Mouse (Mus musculus) intestine, embryonic 15.5 days (tissue): ENCODE results near the gene Gga1. TPM values are rescaled to one million over a fixed set of nuclear protein-coding genes. Genes with fewer than 3 reads are reported as not detected.

Experiments used
- ATAC-seq: fragments of 200-750 bp; cut with Nextera tagmentation; 2 replicates; pipeline ENCODE4 v1.8.0; 2017; ENCODE audit warnings: moderate TSS enrichment, moderate library complexity
- H3K27ac ChIP-seq: fragments of 300-500 bp; sonication (generic); 2 replicates; pipeline ENCODE4 v1.5.1; 2015; ENCODE audit warnings: mild to moderate bottlenecking, inconsistent platforms
- H3K27me3 ChIP-seq: fragments of 300-500 bp; sonication (generic); replicated peaks from 2 replicates; pipeline ENCODE4 v1.6.1; 2015; ENCODE audit warnings: inconsistent platforms
- H3K36me3 ChIP-seq: fragments of 300-500 bp; sonication (generic); 2 replicates; pipeline ENCODE4 v1.6.1; 2015; ENCODE audit warnings: inconsistent platforms
- H3K4me1 ChIP-seq: fragments of 300-500 bp; sonication (generic); replicated peaks from 2 replicates; pipeline ENCODE4 v1.6.1; 2015; ENCODE audit warnings: inconsistent platforms
- H3K4me2 ChIP-seq: fragments of 300-500 bp; sonication (generic); replicated peaks from 2 replicates; pipeline ENCODE4 v1.6.1; 2015; ENCODE audit warnings: mild to moderate bottlenecking, inconsistent platforms
- H3K4me3 ChIP-seq: fragments of 300-500 bp; sonication (generic); replicated peaks from 2 replicates; pipeline ENCODE4 v1.5.1; 2015; ENCODE audit warnings: inconsistent platforms
- H3K9ac ChIP-seq: fragments of 300-500 bp; sonication (generic); 2 replicates; pipeline ENCODE4 v1.6.1; 2015; ENCODE audit warnings: inconsistent platforms
- H3K9me3 ChIP-seq: fragments of 300-500 bp; sonication (generic); 2 replicates; pipeline ENCODE4 v1.6.1; 2016; ENCODE audit warnings: inconsistent platforms
- WGBS: fragments of 180-500 bp; shearing (Covaris S2); methylation state at CpG from one replicate; pipeline ENCODE4 v1.1.7; 2015; 5-methylcytosine and 5-hydroxymethylcytosine counted together
- polyA plus RNA-seq: library from polyadenylated mRNA; unstranded; fragments of >200 nt; fragmentation: Nextera tagmentation; extraction: Ambion mirVana; gene quantifications from 2 replicates; pipeline ENCODE4 v1.2.1, GENCODE M21; 2015

Gga1 gene
- polyA plus RNA-seq: 47.6 and 51.7 TPM in 2 replicates

DNA sequence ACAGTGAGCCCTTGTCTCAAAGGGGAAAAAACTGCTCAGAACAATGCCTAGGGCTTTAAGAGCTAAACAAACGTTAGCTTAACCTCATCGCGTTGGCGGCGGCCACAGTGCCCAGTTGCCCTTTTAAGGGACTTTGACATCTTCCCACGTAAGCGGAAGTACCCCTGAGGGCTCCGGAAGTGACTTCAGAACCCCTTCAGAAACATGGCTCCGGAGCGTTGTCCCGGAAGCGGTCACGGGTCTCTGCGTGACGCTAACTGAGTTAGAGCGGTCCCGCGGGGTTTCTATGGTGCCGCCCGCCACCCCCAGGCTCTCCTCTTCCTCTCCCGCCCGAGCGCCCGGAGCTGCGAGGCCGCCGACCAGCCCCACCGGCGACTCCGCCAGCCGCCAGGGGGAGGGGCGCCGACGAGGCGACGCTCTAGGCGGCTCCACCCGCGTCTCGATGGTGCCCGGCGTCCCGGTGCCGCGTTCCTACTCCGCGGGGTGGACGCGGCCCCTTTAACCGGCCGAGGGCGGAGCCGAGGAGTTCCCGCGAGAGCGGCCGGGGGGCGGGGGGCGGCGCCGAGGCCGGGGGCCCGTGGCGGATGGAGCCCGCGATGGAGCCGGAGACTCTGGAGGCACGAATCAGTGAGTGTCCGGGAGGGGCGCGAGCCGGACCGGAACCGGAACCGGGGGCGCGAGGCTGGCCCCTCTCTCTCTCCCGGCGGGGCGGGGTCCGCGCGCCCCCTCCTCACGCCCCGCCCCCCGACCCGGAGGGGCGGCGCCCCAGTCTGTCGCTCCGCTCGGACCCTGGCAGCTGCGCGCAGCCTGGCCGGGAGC lies at the start of gene Gga1:
Gene Gga1, plus strand, starts transcription at position 200 of the 819 bp plus-strand sequence.
- Histone ChIP-seq H3K4me1 (peaks cover 29% of the 10 kb centered on the region), H3K4me2 (peak within 1 kb of the TSS; percentile 67), H3K36me3 (peaks cover 11% of the 10 kb centered on the region), H3K27me3 (no peaks in the 10 kb centered on the region), H3K9me3 (no peaks in the 10 kb centered on the region), H3K9ac (peak within 1 kb of the TSS; percentile 79), H3K4me3 (peak within 1 kb of the TSS; percentile 74), H3K27ac (peak within 1 kb of the TSS; percentile 100)
- WGBS: under 1% methylated on average over 83 of the region's 95 CpGs
- peak; percentile 92 for ATAC-seq

DNA sequence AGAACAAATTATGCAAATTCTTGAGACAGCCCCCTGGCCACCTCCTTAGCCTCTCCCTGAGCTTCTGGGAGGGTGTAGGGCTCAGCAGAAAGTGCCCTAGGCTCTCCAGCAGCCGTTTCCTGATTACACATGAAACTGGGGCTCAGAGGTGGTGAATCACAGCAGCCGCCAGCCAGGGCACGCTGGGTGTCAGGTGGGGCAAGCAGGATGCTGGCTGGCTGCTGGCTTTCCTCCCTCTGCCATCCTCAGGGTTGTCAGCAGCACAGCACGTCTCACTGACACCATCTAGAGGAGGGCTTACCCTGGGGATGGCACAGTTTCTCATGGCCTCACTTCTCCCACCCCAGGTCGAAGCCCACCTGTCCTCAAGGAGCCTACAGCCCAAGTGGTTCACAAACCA lies 48.7 kb upstream of the Gga1 start:
- Histone ChIP-seq H3K4me2 (no peak overlapping the region), H3K9ac (no peak overlapping the region), H3K27me3 (no peaks in the 10 kb centered on the region; the same call in 1 of the 2 replicates), H3K4me3 (no peak overlapping the region), H3K4me1 (peaks cover 36% of the 10 kb centered on the region), H3K36me3 (no peaks in the 10 kb centered on the region), H3K9me3 (no peaks in the 10 kb centered on the region), H3K27ac (0 out of 2 replicates have a peak overlapping the region, but pooled peaks have one; percentile 25)
- no peak for ATAC-seq
- WGBS: 29% methylated on average over 5 of the region's 5 CpGs

DNA sequence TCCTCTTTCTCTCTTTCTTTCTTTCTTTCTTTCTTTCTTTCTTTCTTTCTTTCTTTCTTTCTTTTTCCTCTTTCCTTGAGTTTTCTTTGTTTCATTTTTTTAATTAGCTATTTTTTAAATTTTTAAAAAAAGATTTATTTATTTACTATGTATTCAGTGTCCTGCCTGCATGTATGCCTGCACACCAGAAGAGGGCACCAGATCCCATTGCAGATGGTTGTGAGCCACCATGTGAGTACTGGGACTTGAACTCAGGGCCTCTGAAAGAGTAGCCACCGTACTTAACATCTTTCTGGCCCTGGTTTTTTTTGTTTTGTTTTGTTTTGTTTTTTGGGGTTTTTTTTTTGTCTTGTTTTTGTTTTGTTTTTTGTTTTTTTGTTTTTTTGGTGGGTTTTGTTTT lies 47.4 kb upstream of the Gga1 start:
- 93% methylated on average over 1 of the region's 1 CpGs for WGBS
- peaks cover 48% of the 10 kb centered on the region for H3K4me1 ChIP-seq
- no peak overlapping the region for H3K4me2 ChIP-seq
- no peaks in the 10 kb centered on the region for H3K9me3 ChIP-seq
- H3K27me3 ChIP-seq: no peaks in the 10 kb centered on the region; the same call in 1 of the 2 replicates
- no peak overlapping the region for H3K9ac ChIP-seq
- H3K4me3 ChIP-seq: no peak overlapping the region
- no peak for ATAC-seq
- no peak overlapping the region for H3K27ac ChIP-seq
- H3K36me3 ChIP-seq: no peaks in the 10 kb centered on the region

DNA sequence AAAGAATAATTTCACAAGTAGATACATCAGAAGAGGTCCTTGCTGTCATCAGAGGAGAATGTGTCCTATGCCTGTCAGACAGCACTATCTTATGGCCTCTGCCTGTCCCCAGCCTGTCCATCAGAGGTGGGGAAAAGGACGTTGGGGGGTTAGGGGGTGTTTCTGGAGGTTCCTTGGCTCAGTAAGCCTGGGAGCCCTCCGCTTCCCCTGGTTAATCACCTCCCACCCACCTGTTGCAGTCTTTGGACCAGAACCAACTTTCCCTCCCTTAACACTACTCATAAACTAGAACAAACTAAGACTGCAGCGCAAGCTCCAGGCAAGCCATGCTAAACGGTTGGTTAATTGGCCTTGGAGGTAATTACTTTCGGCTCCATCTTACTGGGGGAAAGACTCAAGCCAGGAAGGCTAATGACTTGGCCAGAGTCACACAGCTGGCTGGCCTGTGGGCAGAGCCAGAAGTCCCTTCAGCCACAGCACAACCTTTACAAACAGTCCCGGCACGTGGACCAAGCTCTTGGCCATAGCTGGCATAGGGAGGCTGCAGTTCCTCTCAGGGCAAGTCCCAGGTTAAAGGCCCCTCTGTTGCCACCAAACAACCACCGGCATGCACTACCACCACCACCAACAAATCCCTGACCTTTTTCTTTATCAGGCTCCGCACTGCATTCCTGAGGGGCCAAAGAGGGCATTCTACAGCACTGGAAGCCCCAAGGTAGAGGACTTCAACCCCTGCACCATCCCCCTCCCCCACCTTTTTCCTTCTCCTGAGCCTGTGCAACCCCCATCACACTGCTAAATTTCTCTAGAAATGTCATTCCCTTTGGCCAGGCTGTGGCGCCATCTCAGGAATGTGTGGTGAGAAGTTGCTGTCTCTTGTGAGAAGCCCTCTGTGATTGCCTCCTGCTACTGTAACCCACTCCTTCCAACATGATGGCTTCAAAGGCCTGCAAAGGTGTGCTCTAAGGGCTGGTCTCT lies 46.0 kb upstream of the Gga1 start:
- H3K27ac ChIP-seq: peak overlapping the region; percentile 93
- H3K27me3 ChIP-seq: no peaks in the 10 kb centered on the region; the same call in 1 of the 2 replicates
- H3K9ac ChIP-seq: no peak overlapping the region
- H3K36me3 ChIP-seq: no peaks in the 10 kb centered on the region
- no peaks in the 10 kb centered on the region for H3K9me3 ChIP-seq
- 54% methylated on average over 10 of the region's 10 CpGs for WGBS
- H3K4me2 ChIP-seq: peak overlapping the region; percentile 40; the same call in 1 of the 2 replicates
- ATAC-seq: no peak
- H3K4me1 ChIP-seq: peaks cover 62% of the 10 kb centered on the region
- H3K4me3 ChIP-seq: no peak overlapping the region

DNA sequence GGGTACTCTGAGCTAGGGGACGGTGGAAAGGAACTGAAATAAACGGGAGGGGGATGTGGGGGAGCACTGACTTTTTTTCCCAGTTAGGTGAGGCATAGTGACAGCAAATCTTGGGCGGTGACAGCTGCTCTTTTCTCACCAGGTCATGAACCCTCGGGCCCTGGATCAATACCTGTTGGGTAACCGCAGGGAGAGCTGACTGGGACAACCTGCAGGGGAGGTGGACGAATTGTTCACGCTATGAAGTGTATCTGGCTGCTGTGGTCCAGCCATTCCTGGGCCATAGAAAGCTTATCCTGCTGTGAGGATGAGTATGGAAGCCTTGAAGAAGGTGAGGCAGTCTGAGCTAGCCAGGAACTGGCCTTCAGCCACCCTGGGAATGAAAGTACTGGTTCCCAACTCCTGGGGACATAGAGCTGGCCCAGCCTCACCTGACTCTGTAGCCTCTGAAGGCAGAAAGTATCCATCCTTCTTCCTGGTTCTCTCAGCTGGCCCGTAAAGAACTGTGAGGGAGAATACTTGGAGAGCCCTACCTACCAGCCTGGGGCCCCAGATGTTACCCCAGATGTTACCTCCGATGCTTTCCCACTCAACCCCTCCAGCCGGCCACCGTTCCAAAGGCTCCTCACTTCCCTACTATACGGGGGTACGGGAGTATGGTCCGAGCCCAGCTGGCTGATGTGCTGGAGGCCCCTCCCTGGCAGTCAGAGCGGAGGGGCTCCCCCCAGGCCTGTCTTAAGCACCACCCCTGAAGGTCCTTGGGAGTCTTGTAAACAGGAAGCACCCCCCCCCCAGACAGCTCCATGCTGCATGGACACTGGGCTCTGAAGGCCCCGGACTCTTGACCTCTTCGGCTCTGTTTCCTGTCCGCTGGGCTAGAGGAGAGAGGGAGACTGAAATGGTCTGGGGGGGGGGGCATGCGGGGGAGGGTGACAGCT lies 45.0 kb upstream of the Gga1 start:
- no peak overlapping the region for H3K9ac ChIP-seq
- H3K27ac ChIP-seq: peak overlapping the region; percentile 93
- H3K4me3 ChIP-seq: 0 out of 2 replicates have a peak overlapping the region, but pooled peaks have one; percentile 4
- H3K4me1 ChIP-seq: peaks cover 65% of the 10 kb centered on the region
- WGBS: 32% methylated on average over 19 of the region's 19 CpGs
- H3K36me3 ChIP-seq: no peaks in the 10 kb centered on the region
- peak; percentile 59 for ATAC-seq
- H3K4me2 ChIP-seq: peak overlapping the region; percentile 40
- no peaks in the 10 kb centered on the region for H3K9me3 ChIP-seq
- no peaks in the 10 kb centered on the region; the same call in 1 of the 2 replicates for H3K27me3 ChIP-seq

DNA sequence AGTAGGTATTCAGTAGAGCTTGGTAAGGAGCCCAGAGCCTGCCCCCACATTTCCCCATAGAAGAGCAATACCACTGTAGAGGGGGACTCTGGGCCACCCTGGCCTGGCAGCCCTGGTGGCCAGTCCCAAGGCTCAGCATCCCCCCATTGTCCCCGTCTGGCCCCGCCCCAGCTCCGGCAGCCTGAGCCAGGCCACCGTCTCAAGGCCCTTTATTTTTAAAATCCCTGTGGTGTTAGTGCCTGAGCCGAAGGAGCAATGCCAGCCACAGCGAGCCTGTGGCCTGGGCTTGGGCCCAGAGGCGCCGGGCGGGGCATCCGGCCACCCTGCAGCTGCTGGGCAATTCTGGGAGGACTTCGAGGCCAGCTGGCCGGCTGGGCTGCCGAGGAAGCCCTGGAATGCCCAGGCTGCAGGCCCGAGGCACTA lies 44.3 kb upstream of the Gga1 start:
- Histone ChIP-seq H3K4me1 (peaks cover 65% of the 10 kb centered on the region), H3K9ac (no peak overlapping the region), H3K9me3 (no peaks in the 10 kb centered on the region), H3K27me3 (no peaks in the 10 kb centered on the region), H3K36me3 (no peaks in the 10 kb centered on the region), H3K4me3 (no peak overlapping the region), H3K27ac (peak overlapping the region; percentile 93), H3K4me2 (peak overlapping the region; percentile 40)
- WGBS: 20% methylated on average over 14 of the region's 14 CpGs
- peak; percentile 57 for ATAC-seq

DNA sequence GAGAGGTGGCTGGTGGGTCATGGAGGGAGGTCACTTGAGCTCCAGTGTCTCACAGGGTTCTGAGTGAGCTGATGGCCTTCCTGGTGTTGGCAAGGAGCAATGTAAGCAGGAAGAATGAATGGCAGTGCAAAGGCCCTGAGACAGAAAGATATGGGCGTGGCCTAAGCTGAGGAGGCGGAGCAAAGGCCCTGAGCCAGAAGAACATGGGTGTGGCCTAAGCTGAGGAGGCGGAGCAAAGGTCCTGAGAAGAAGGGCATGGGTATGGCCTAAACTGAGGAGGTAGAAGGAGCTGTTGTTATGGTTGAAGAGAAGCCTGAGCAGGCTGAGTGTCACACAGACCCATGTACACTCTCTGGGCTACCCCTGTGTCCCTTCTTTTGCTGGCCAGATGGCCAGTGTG lies 43.4 kb upstream of the Gga1 start:
- Histone ChIP-seq H3K9ac (no peak overlapping the region), H3K4me1 (peaks cover 60% of the 10 kb centered on the region), H3K27me3 (no peaks in the 10 kb centered on the region), H3K9me3 (no peaks in the 10 kb centered on the region), H3K4me3 (no peak overlapping the region), H3K36me3 (no peaks in the 10 kb centered on the region), H3K27ac (peak overlapping the region; percentile 93), H3K4me2 (no peak overlapping the region)
- 92% methylated on average over 3 of the region's 3 CpGs for WGBS
- no peak for ATAC-seq

DNA sequence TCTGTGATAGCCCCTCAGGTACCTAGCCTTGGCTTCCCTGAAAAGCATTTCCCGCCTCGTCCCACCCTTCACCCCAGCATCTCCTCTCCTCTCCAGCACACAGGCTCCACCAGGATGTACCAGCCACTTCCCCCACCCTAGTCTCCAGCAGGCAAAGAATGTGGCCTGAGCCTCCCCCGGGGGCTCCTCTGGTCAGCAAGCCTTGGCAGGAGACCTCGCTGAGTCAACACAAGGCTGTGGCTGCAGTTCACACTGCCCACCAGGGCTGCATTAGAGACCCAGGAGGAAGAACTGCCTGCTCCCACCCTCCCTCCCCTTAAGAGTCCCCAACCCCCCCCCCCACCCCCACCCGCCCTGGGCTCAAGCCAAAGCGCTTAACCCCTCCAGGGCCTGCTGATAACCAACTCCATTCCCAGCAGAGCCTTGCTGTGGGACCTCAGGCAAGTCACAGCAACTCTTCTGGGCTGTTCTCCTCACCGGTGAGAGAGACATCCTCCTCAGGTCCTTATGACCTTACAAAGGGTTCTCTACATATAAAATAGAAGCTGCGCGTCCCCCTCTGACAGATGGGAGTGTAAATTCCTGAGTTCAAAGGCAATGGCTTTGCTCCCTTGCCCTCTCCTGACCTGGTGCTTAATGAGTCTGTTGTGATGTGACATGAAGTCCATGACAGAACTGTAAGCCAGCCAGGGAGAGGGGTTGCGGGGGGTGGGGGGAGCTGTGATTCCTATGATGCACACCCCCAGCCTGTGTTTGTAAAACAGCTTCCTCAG lies 42.6 kb upstream of the Gga1 start:
- Histone ChIP-seq H3K4me1 (peaks cover 63% of the 10 kb centered on the region), H3K27ac (peak overlapping the region; percentile 93), H3K4me3 (no peak overlapping the region), H3K9ac (no peak overlapping the region), H3K36me3 (no peaks in the 10 kb centered on the region), H3K9me3 (no peaks in the 10 kb centered on the region), H3K4me2 (no peak overlapping the region), H3K27me3 (no peaks in the 10 kb centered on the region)
- no peak for ATAC-seq
- 31% methylated on average over 10 of the region's 10 CpGs for WGBS

DNA sequence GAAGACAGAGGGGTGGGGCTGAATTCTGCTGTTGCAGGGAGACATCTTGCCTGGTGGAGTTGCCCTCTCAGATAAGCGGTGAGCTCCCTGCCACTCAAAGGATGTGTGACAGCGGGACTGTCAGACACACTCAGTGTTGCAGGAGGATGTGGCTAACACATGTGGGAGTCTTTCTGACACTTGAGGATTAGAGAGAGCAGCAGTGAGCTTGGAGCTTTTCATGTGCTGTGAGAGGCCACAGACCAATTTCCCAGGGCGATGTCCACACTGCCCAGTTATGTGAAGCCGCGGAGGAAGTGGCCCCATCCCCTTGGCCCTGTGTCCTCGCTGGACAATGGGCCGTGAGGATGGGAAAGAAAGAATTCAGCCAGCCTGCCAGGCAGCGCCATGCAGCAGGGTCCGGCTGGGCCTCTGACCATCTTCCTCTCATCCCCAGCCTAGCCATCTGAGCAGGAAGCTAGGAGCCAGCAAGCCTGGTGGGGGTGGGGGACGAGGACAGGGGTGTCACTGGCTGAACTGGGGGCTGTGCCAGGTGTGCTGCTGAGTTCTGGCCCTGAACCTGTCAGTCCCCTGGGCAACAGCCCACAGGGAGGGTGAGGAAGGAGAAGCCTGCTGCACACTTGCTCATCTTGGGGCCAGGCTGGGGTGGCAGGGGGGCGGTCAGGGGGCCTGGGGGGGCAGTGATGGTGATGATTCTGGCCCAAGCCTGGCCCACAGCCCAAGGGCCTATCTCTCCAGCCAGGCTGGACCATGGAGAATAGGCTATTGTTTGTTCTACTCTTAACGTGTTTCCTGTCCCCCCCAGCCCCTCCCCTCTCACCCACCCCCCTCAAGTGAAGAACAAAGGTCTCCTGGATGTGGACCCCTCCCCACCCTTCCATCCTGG lies 41.5 kb upstream of the Gga1 start:
- Histone ChIP-seq H3K9ac (0 out of 2 replicates have a peak overlapping the region, but pooled peaks have one; percentile 4), H3K9me3 (no peaks in the 10 kb centered on the region), H3K36me3 (no peaks in the 10 kb centered on the region), H3K4me1 (peaks cover 74% of the 10 kb centered on the region), H3K27me3 (no peaks in the 10 kb centered on the region), H3K4me3 (no peak overlapping the region), H3K4me2 (no peak overlapping the region), H3K27ac (peak overlapping the region; percentile 93)
- ATAC-seq: no peak
- 26% methylated on average over 12 of the region's 12 CpGs for WGBS

DNA sequence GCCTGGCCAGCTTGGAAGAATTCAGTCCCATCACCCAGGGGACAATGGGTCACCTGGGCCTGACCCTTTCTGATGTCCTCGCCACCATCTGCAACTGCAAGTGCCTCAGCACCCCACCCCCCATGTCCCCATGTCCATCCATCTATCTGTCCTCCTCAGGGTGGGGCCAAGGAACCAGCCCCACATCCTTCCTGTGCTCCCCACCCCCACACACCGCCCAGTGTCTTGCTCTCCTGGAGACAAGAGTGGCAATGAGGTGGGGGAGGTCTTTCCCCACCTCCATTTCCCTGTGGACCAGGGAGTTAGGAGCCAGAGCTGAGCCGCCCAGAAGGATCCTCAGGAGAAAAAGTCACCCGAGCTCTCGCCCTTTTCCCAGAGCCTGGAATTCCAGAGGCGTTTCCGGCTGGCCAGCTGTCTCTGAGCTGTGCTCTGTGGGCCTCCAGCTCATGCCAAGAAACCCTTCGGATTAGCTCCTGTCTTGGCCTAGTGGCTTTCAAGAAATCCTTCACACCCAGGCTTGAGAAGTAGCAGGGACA lies 40.8 kb upstream of the Gga1 start:
- H3K27me3 ChIP-seq: no peaks in the 10 kb centered on the region
- H3K27ac ChIP-seq: peak overlapping the region; percentile 93
- no peak overlapping the region for H3K4me2 ChIP-seq
- no peak overlapping the region for H3K9ac ChIP-seq
- no peak overlapping the region for H3K4me3 ChIP-seq
- peaks cover 75% of the 10 kb centered on the region for H3K4me1 ChIP-seq
- H3K36me3 ChIP-seq: no peaks in the 10 kb centered on the region
- ATAC-seq: no peak
- H3K9me3 ChIP-seq: no peaks in the 10 kb centered on the region
- 35% methylated on average over 8 of the region's 8 CpGs for WGBS
